Mouse (Mus musculus): ENCODE results near the gene Col19a1. TPM values are rescaled to one million over a fixed set of nuclear protein-coding genes. Genes with fewer than 3 reads are reported as not detected.
"Not testable (repeated sequence)": the region's sequence is repeated elsewhere in the genome, so short reads cannot be mapped to it uniquely, and the experiment has no call there.

The Col19a1 gene
- 0.01 TPM for polyA plus RNA-seq (2012; fragmentation: generic; extraction: Trizol)

- H3K27me3 ChIP-seq (ENCODE audit: control insufficient read depth, insufficient read depth, insufficient read length) = peaks cover 16% of the 10 kb centered on the region
- TF ChIP-seq MYOG (IDR thresholded peaks at IDR 0.05; ENCODE audit: control insufficient read depth in 1 of 3, insufficient read depth in 1 of 3, insufficient read length in 2 of 3, low read depth in 2 of 3) (no peak), MAX (IDR thresholded peaks at IDR 0.05; ENCODE audit: low read depth) (no peak), TCF3 (IDR thresholded peaks at IDR 0.05; ENCODE audit: insufficient read length, low read depth) (no peak), POLR2A (IDR thresholded peaks at IDR 0.05; ENCODE audit: insufficient read length, low read depth) (no peak), REST (IDR thresholded peaks at IDR 0.05; ENCODE audit: insufficient read depth, insufficient read length) (no peak), E2F4 (IDR thresholded peaks at IDR 0.05; ENCODE audit: insufficient read depth) (no peak), TCF12 (IDR thresholded peaks at IDR 0.05; ENCODE audit: insufficient read depth, poor library complexity, severe bottlenecking) (no peak), CEBPB (IDR thresholded peaks at IDR 0.05; ENCODE audit: insufficient read depth, poor library complexity, severe bottlenecking) (no peak), MYOD1 (IDR thresholded peaks at IDR 0.05; ENCODE audit: control insufficient read depth in 1 of 3, insufficient read length in 2 of 3, low read depth in 2 of 3) (no peak), USF1 (IDR thresholded peaks at IDR 0.05; ENCODE audit: low read depth) (no peak), SRF (IDR thresholded peaks at IDR 0.05; ENCODE audit: control insufficient read depth, insufficient read length, low read depth) (no peak)
- H3ac ChIP-seq (ENCODE audit: control insufficient read depth, insufficient read length) = peak within 1 kb of the TSS; percentile 46
- H3K4me3 ChIP-seq = no peak within 1 kb of the TSS
- H3K79me2 ChIP-seq (ENCODE audit: control insufficient read depth, insufficient read depth) = no peaks in the 10 kb centered on the region
- H3K4me2 ChIP-seq (ENCODE audit: low read depth) = peak within 1 kb of the TSS; percentile 30
- no peaks in the 10 kb centered on the region for H3K36me3 ChIP-seq (ENCODE audit: control insufficient read depth, insufficient read depth)
Observed at GRCm38 (mm10) chr1:24587141-24587541, at the start of gene Col19a1. TSS of gene Col19a1 (minus strand) at chr1:24587472.

DNA sequence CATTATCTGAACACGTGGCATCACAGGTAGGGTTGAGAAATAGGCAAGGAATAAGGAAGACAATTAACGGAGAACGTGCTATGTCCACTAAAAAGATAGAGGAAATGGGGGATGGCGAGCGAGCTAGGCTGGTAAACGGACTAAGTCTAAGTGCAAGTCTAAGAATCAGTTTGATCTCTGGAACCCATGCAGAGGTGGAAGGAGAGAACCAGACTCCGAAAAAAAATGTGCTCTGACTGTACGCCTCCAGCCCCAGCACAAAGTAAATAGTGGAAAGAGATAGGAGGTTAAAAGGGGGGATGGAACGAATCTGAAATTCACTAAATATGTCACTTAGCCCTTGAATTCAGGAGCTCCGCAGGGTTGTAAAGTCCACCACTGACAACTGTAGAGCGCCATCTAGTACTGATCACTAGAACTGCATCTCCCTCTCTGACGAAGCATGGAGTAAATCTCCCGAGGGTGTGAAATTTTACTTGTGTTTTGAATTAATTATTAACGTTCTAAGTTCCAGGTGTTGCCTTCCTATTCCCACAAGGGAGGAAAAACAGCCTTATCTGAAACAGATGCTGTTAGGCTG is 46.4 kb upstream of the Col19a1 start:
- Histone ChIP-seq H3K27me3 (ENCODE audit: control insufficient read depth, insufficient read depth, insufficient read length) (no peaks in the 10 kb centered on the region), H3K36me3 (ENCODE audit: control insufficient read depth, insufficient read depth) (no peaks in the 10 kb centered on the region), H3ac (ENCODE audit: control insufficient read depth, insufficient read length) (no peak overlapping the region), H3K4me3 (no peak overlapping the region), H3K79me2 (ENCODE audit: control insufficient read depth, insufficient read depth) (no peaks in the 10 kb centered on the region), H3K4me2 (ENCODE audit: low read depth) (peak overlapping the region; percentile 39)
- TF ChIP-seq E2F4 (IDR thresholded peaks at IDR 0.05; ENCODE audit: insufficient read depth) (no peak), MYOD1 (IDR thresholded peaks at IDR 0.05; ENCODE audit: control insufficient read depth in 1 of 3, insufficient read length in 2 of 3, low read depth in 2 of 3) (no peak), REST (IDR thresholded peaks at IDR 0.05; ENCODE audit: insufficient read depth, insufficient read length) (no peak), POLR2AphosphoS2 (IDR thresholded peaks at IDR 0.05; ENCODE audit: insufficient read length, low read depth) (no peak), MYOG (IDR thresholded peaks at IDR 0.05; ENCODE audit: control insufficient read depth in 1 of 3, insufficient read depth in 1 of 3, insufficient read length in 2 of 3, low read depth in 2 of 3) (no peak)

- H3K4me3 ChIP-seq; H3K27me3 ChIP-seq (ENCODE audit: control insufficient read depth, insufficient read depth, insufficient read length); H3K4me2 ChIP-seq (ENCODE audit: low read depth); H3ac ChIP-seq (ENCODE audit: control insufficient read depth, insufficient read length); H3K36me3 ChIP-seq (ENCODE audit: control insufficient read depth, insufficient read depth); H3K79me2 ChIP-seq (ENCODE audit: control insufficient read depth, insufficient read depth): not testable (repeated sequence)
Observed at GRCm38 (mm10) chr1:24612556-24612955, 25.3 kb upstream of the Col19a1 start.

GRCm38 (mm10) chr1:24595096-24595495 is 7.8 kb upstream of the Col19a1 start:
- Histone ChIP-seq H3ac (ENCODE audit: control insufficient read depth, insufficient read length) (no peak overlapping the region), H3K27me3 (ENCODE audit: control insufficient read depth, insufficient read depth, insufficient read length) (no peaks in the 10 kb centered on the region), H3K79me2 (ENCODE audit: control insufficient read depth, insufficient read depth) (no peaks in the 10 kb centered on the region), H3K4me2 (ENCODE audit: low read depth) (no peak overlapping the region), H3K36me3 (ENCODE audit: control insufficient read depth, insufficient read depth) (no peaks in the 10 kb centered on the region), H3K4me3 (no peak overlapping the region)
- TF ChIP-seq TCF12 (IDR thresholded peaks at IDR 0.05; ENCODE audit: insufficient read depth, poor library complexity, severe bottlenecking) (no peak), TCF3 (IDR thresholded peaks at IDR 0.05; ENCODE audit: insufficient read length, low read depth) (no peak), REST (IDR thresholded peaks at IDR 0.05; ENCODE audit: insufficient read depth, insufficient read length) (no peak), MYOG (IDR thresholded peaks at IDR 0.05; ENCODE audit: control insufficient read depth in 1 of 3, insufficient read depth in 1 of 3, insufficient read length in 2 of 3, low read depth in 2 of 3) (no peak), MAX (IDR thresholded peaks at IDR 0.05; ENCODE audit: low read depth) (no peak), POLR2A (IDR thresholded peaks at IDR 0.05; ENCODE audit: insufficient read length, low read depth) (no peak), MYOD1 (IDR thresholded peaks at IDR 0.05; ENCODE audit: control insufficient read depth in 1 of 3, insufficient read length in 2 of 3, low read depth in 2 of 3) (no peak), POLR2AphosphoS2 (IDR thresholded peaks at IDR 0.05; ENCODE audit: insufficient read length, low read depth) (no peak), CEBPB (IDR thresholded peaks at IDR 0.05; ENCODE audit: insufficient read depth, poor library complexity, severe bottlenecking) (no peak), SRF (IDR thresholded peaks at IDR 0.05; ENCODE audit: control insufficient read depth, insufficient read length, low read depth) (no peak), E2F4 (IDR thresholded peaks at IDR 0.05; ENCODE audit: insufficient read depth) (no peak)

DNA sequence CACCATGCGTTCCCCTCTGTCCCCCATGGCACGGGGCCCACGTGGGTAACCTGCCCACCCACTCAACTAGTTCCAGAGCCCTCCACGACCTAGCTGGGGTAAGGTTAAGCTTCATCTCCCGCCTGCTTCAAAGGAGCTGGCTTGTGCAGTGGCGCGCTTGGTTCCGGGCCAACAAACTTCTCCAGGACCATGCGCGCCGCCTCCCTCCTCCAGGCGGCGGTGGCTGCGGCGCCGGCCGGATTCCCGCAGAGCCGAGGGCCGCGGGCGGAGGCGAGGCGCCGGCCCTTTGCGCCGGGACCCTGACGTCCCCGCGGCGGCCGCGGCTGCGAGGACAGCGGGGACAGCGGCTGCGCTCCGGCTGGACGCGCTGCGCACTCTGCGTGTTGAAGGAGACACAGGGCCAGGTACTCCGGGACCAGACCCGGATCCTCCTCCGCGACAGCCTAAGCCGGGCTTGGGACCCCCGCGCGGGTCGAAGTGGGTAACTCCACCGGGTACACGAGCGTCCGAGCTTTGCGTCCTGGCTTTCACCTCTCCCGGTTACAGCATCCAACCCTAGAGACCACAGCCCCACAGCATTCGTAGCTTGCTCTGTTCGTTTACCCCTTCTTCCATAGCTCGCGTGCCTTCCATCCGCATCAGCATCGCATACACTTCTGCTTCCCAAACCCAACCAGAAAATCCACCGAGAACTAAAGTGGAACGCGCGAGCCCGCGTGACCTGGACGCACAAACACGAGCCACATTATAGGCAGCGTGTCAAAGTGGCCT is 717 bp downstream of the Col19a1 start:
- Histone ChIP-seq H3ac (ENCODE audit: control insufficient read depth, insufficient read length) (peak overlapping the region; percentile 46), H3K79me2 (ENCODE audit: control insufficient read depth, insufficient read depth) (no peaks in the 10 kb centered on the region), H3K27me3 (ENCODE audit: control insufficient read depth, insufficient read depth, insufficient read length) (peaks cover 16% of the 10 kb centered on the region), H3K36me3 (ENCODE audit: control insufficient read depth, insufficient read depth) (no peaks in the 10 kb centered on the region), H3K4me2 (ENCODE audit: low read depth) (peak overlapping the region; percentile 30), H3K4me3 (no peak overlapping the region)
- no peak for TF ChIP-seq USF1 (IDR thresholded peaks at IDR 0.05; ENCODE audit: low read depth)
- TF ChIP-seq SRF (IDR thresholded peaks at IDR 0.05; ENCODE audit: control insufficient read depth, insufficient read length, low read depth) = no peak
- TF ChIP-seq POLR2AphosphoS2 (IDR thresholded peaks at IDR 0.05; ENCODE audit: insufficient read length, low read depth) = no peak
- no peak for TF ChIP-seq TCF12 (IDR thresholded peaks at IDR 0.05; ENCODE audit: insufficient read depth, poor library complexity, severe bottlenecking)
- TF ChIP-seq MYOD1 (IDR thresholded peaks at IDR 0.05; ENCODE audit: control insufficient read depth in 1 of 3, insufficient read length in 2 of 3, low read depth in 2 of 3) = no peak
- TF ChIP-seq MYOG (IDR thresholded peaks at IDR 0.05; ENCODE audit: control insufficient read depth in 1 of 3, insufficient read depth in 1 of 3, insufficient read length in 2 of 3, low read depth in 2 of 3) = no peak
- no peak for TF ChIP-seq POLR2A (IDR thresholded peaks at IDR 0.05; ENCODE audit: insufficient read length, low read depth)
- no peak for TF ChIP-seq REST (IDR thresholded peaks at IDR 0.05; ENCODE audit: insufficient read depth, insufficient read length)
- no peak for TF ChIP-seq CEBPB (IDR thresholded peaks at IDR 0.05; ENCODE audit: insufficient read depth, poor library complexity, severe bottlenecking)
- no peak for TF ChIP-seq E2F4 (IDR thresholded peaks at IDR 0.05; ENCODE audit: insufficient read depth)
- no peak for TF ChIP-seq MAX (IDR thresholded peaks at IDR 0.05; ENCODE audit: low read depth)
- TF ChIP-seq TCF3 (IDR thresholded peaks at IDR 0.05; ENCODE audit: insufficient read length, low read depth) = no peak
